In genomic region chr9:49912306-49912705, GRCm38 (mm10) we compare ENCODE assay signal across 23 mouse cellular contexts.
DNase-seq lines count a peak whose midpoint lies in the region; ATAC-seq and TF ChIP-seq lines count a peak whose summit lies in the region.
"Had no signal": no experiment of that assay in that cellular context is flagged by ENCODE, and none has a peak within 500 bp of the region (broad histone marks: within the 10 kb centered on the region; RNA-seq: fewer than 3 reads in every experiment).

No protein-coding gene starts in this region.

- H3K4me3 ChIP-seq in kidney, embryonic 15.5 days (replicated peaks): no peak overlapping the region
- no peak overlapping the region for H3K4me3 ChIP-seq in myocyte
- H3K4me3 ChIP-seq: embryonic facial prominence, embryonic 10.5 days; embryonic facial prominence, embryonic 12.5 days; forebrain, embryonic 13.5 days; forebrain, embryonic 15.5 days had no signal

- H3ac ChIP-seq in myocyte (ENCODE audit: control insufficient read depth, insufficient read length): no peak overlapping the region

- no peak overlapping the region for H3K4me2 ChIP-seq in kidney, embryonic 15.5 days
- no peak overlapping the region for H3K4me2 ChIP-seq in myocyte (ENCODE audit: low read depth)
- H3K4me2 ChIP-seq: embryonic facial prominence, embryonic 12.5 days; forebrain, embryonic 13.5 days; forebrain, embryonic 15.5 days had no signal

- 78% methylated on average over 1 of the region's 1 CpGs for WGBS in kidney, embryonic 15.5 days

- no peak for ATAC-seq in kidney, embryonic 15.5 days (replicated peaks; ENCODE audit: low FRiP score)
- ATAC-seq: activated CD4-positive, CD25-positive, alpha-beta regulatory T cell, adult 4 months; forebrain, embryonic 13.5 days; forebrain, embryonic 15.5 days; forebrain, postnatal 0 days; Patski had no signal

- peaks cover 39% of the 10 kb centered on the region for H3K4me1 ChIP-seq in kidney, embryonic 15.5 days
- H3K4me1 ChIP-seq: embryonic facial prominence, embryonic 12.5 days; forebrain, embryonic 13.5 days; forebrain, embryonic 15.5 days had no signal

- no peak overlapping the region for H3K9ac ChIP-seq in kidney, embryonic 15.5 days
- H3K9ac ChIP-seq: embryonic facial prominence, embryonic 12.5 days; forebrain, embryonic 13.5 days; forebrain, embryonic 15.5 days; forebrain, postnatal 0 days had no signal

- TF ChIP-seq POLR2A in myocyte (IDR thresholded peaks at IDR 0.05; ENCODE audit: insufficient read length, low read depth): no peak

- H3K27ac ChIP-seq in kidney, embryonic 15.5 days: 0 out of 2 replicates have a peak overlapping the region, but pooled peaks have one; percentile 61
- H3K27ac ChIP-seq: embryonic facial prominence, embryonic 10.5 days; embryonic facial prominence, embryonic 12.5 days; forebrain, embryonic 13.5 days; forebrain, embryonic 15.5 days had no signal

- no peaks in the 10 kb centered on the region for H3K27me3 ChIP-seq in kidney, embryonic 15.5 days
- H3K27me3 ChIP-seq in myocyte (ENCODE audit: control insufficient read depth, insufficient read depth, insufficient read length): no peaks in the 10 kb centered on the region
- H3K27me3 ChIP-seq: embryonic facial prominence, embryonic 12.5 days; forebrain, embryonic 13.5 days; forebrain, embryonic 15.5 days; Patski had no signal

- no peaks in the 10 kb centered on the region for H3K79me2 ChIP-seq in myocyte (ENCODE audit: control insufficient read depth, insufficient read depth)

- DNase-seq in kidney, adult 8-10 months: no peak
- DNase-seq in R1 (ENCODE audit: low read depth, low spot score): peak; percentile 30
- no peak for DNase-seq in left cerebral cortex, adult 8-10 months (ENCODE audit: low spot score in 2 of 2)
- no peak for DNase-seq in yolk sac, embryonic 10.5 days (ENCODE audit: low spot score)
- DNase-seq: adrenal gland, adult 8-10 months; adrenal gland, postnatal 14 days; adrenal gland, postnatal 36 days; B cell, adult 2 months; cerebellum, adult 11-12 months; cerebellum, adult 2 months; cerebellum, adult 9-10 months; cerebellum, postnatal 10 days; cerebellum, postnatal 25 days; forebrain, postnatal 0 days had no signal

- H3K9me3 ChIP-seq in kidney, embryonic 15.5 days (replicated peaks): no peaks in the 10 kb centered on the region
- H3K9me3 ChIP-seq: embryonic facial prominence, embryonic 10.5 days; embryonic facial prominence, embryonic 12.5 days; forebrain, embryonic 13.5 days; forebrain, embryonic 15.5 days had no signal

- no peaks in the 10 kb centered on the region for H3K36me3 ChIP-seq in kidney, embryonic 15.5 days
- H3K36me3 ChIP-seq in myocyte (ENCODE audit: control insufficient read depth, insufficient read depth): no peaks in the 10 kb centered on the region
- H3K36me3 ChIP-seq: embryonic facial prominence, embryonic 10.5 days; embryonic facial prominence, embryonic 12.5 days; forebrain, embryonic 15.5 days; G1E had no signal

TF ChIP-seq in myocyte, 11 proteins besides CTCF, POLR2A, EP300 and RAD21:
- TF ChIP-seq MAX (IDR thresholded peaks at IDR 0.05; ENCODE audit: low read depth) (no peak), TCF3 (IDR thresholded peaks at IDR 0.05; ENCODE audit: insufficient read length, low read depth) (peak; percentile 28), TCF12 (IDR thresholded peaks at IDR 0.05; ENCODE audit: insufficient read depth, poor library complexity, severe bottlenecking) (peak; percentile 71), POLR2AphosphoS2 (IDR thresholded peaks at IDR 0.05; ENCODE audit: insufficient read length, low read depth) (no peak), MYOG (IDR thresholded peaks at IDR 0.05; ENCODE audit: control insufficient read depth in 1 of 3, insufficient read depth in 1 of 3, insufficient read length in 2 of 3, low read depth in 2 of 3) (peak in 2 of 3 experiments; percentile 77 to 84), CEBPB (IDR thresholded peaks at IDR 0.05; ENCODE audit: insufficient read depth, poor library complexity, severe bottlenecking) (0 out of 2 replicates have a peak, but pooled peaks have one; percentile 8), E2F4 (IDR thresholded peaks at IDR 0.05; ENCODE audit: insufficient read depth) (no peak), MYOD1 (IDR thresholded peaks at IDR 0.05; ENCODE audit: control insufficient read depth in 1 of 3, insufficient read length in 2 of 3, low read depth in 2 of 3) (peak; percentile 77 to 91 (median 86))
